Mouse (Mus musculus) spleen, adult 2 months (tissue): Measurements from ENCODE around the gene Fndc7.

Experiments used
- CTCF ChIP-seq: fragments of 200-500 bp; IDR thresholded peaks from 2 replicates; pipeline ENCODE4 v1.5.1; 2011; ENCODE audit warnings: mild to moderate bottlenecking, inconsistent platforms; ENCODE audit not compliant: insufficient read depth, insufficient read length, insufficient replicate concordance; ENCODE audit errors: extremely low read depth
- POLR2A ChIP-seq: fragments of 200-500 bp; IDR thresholded peaks from 2 replicates; pipeline ENCODE4 v1.6.1; 2011; ENCODE audit warnings: low read depth, low read length, inconsistent platforms

GRCm38 (mm10) chr3:108892914-108893313, 3.1 kb upstream of the Fndc7 start:
- TF ChIP-seq CTCF: no peak
- TF ChIP-seq POLR2A: no peak
